Mouse (Mus musculus): ENCODE results near the gene OR5BS1P.
"Not testable (repeated sequence)": the region's sequence is repeated elsewhere in the genome, so short reads cannot be mapped to it uniquely, and the experiment has no call there.

The OR5BS1P gene

DNA sequence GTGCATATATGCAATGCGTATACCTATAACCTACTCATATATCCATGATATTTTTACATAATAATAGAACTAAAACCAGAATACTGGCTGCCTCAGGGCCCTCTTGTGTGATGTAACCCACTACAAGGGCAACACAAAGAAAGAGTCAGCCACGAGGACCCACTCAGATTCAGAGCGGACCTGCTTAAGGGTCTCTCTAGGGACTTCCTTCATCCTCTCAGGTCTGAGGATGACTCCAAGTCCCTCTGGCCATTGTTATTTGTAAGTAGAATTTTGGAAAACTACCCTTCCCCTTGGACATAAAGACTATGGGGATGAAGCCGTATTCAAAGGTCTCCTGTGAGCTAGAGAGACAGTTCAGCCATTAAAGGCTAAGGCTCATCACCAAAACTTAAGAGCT, at the start of gene OR5BS1P:
OR5BS1P (plus strand) TSS at position 301 of the 400 bp plus-strand sequence.
- no peak for DNase-seq (ENCODE audit: low read depth, low spot score)

GRCm38 (mm10) chr15:98420897-98421296, 48.8 kb upstream of the OR5BS1P start:
- DNase-seq (ENCODE audit: low read depth, low spot score), result no peak

DNA sequence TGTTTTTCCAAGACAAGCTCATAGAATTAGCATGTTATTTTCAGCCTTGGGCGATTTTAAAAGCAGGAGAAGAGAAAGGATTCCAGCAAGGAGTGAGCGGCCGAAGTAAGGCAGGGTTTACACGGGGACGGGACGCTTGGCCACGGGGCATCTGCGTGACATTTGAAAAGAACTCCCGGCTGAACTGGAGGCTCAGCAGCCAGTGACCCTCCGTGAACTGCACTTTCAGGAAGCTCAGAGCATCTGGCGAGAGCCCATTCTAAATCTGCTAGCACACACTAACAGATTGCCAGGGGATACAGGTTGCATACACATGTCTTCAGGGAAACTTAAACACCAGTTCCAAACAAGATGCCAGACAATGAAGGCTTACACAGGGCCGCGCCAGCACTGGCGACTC, 45.4 kb upstream of the OR5BS1P start:
- DNase-seq (ENCODE audit: low read depth, low spot score), result no peak

DNA sequence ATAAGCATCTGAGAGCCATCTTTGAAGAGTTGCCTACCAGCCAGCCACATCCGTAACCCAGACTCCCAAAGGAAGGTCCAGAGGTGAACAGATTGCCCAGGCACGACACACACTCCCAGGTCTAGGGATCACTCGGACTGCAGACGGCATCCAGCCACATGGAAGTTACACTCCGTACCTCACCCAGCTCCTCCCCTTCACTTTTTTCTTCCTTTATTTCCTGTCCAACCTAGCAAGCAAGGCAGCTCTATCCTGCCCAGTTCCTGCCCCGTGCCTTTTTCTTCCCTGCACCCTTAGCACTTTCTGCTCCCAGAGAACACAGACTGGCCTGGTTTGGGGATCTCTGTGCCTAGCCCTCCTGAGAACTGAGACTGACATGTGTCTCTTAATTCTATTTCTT, 44.9 kb upstream of the OR5BS1P start:
- no peak for DNase-seq (ENCODE audit: low read depth, low spot score)

GRCm38 (mm10) chr15:98425188-98425587, 44.5 kb upstream of the OR5BS1P start:
- no peak for DNase-seq (ENCODE audit: low read depth, low spot score)

- DNase-seq (ENCODE audit: low read depth, low spot score), result not testable (repeated sequence)
Observed at GRCm38 (mm10) chr15:98430925-98431324, 38.8 kb upstream of the OR5BS1P start, which contains the start of gene Olfr282. Olfr282 (plus strand) TSS chr15:98431225.

- no peak for DNase-seq (ENCODE audit: low read depth, low spot score)
Observed at GRCm38 (mm10) chr15:98444561-98444960, 25.1 kb upstream of the OR5BS1P start.

DNA sequence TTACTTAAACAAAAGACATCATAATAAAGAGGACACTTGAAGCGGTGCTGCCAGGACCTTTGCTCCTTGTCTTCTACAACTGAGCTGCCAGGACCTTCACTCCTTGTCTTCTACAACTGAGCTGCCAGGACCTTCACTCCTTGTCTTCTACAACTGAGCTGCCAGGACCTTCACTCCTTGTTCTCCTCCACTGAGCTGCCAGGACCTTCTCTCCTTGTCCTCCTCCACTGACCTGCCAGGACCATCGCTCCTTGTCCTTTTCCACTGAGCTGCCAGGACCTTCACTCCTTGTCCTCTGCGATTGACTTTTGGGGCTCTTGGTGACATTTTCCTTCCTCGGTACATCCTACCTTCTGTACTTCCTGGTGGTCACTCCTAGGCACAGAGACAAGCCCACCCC, 21.2 kb upstream of the OR5BS1P start:
- DNase-seq (ENCODE audit: low read depth, low spot score), result peak; percentile 42

- no peak for DNase-seq (ENCODE audit: low read depth, low spot score)
Observed at GRCm38 (mm10) chr15:98452288-98452687, 17.4 kb upstream of the OR5BS1P start, which contains the start of gene Olfr281. Olfr281 (plus strand) TSS chr15:98452588.

- DNase-seq (ENCODE audit: low read depth, low spot score), result no peak
Observed at GRCm38 (mm10) chr15:98471539-98471938, 1.8 kb downstream of the OR5BS1P start.

DNA sequence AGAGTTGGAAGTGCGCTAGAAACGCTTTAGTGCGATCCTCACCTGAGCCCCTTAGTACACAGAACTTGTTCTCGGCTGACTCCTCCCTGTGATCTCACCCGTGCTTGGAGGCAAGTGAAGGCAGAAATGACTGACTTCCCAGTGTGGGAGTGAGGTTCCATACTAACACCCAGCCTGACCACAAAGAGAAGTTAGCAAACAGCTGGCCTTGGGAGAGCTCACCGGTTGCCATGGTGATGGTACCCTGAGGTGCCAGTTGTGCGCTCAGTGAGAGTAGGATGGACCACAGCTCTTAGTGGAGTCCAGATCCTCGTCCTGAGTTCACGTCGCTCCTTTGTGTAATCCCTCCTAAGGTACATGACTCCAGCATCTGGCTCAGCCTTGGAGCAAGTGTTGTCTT, 5.3 kb downstream of the OR5BS1P start:
- no peak for DNase-seq (ENCODE audit: low read depth, low spot score)

- peak; percentile 35 for DNase-seq (ENCODE audit: low read depth, low spot score)
Observed at GRCm38 (mm10) chr15:98475382-98475781, 5.7 kb downstream of the OR5BS1P start.

GRCm38 (mm10) chr15:98476281-98476680, 6.6 kb downstream of the OR5BS1P start:
- DNase-seq (ENCODE audit: low read depth, low spot score), result no peak

GRCm38 (mm10) chr15:98479568-98480102, 9.9 kb downstream of the OR5BS1P start:
- no peak for DNase-seq (ENCODE audit: low read depth, low spot score)

GRCm38 (mm10) chr15:98482701-98483100, 13.0 kb downstream of the OR5BS1P start, which contains the start of gene Lalba:
Lalba (minus strand) TSS chr15:98482721.
- no peak for DNase-seq (ENCODE audit: low read depth, low spot score)

GRCm38 (mm10) chr15:98483907-98484886, 14.5 kb downstream of the OR5BS1P start:
- DNase-seq (ENCODE audit: low read depth, low spot score), result peak; percentile 34

GRCm38 (mm10) chr15:98486433-98487021, 16.8 kb downstream of the OR5BS1P start:
- DNase-seq (ENCODE audit: low read depth, low spot score), result no peak

- no peak for DNase-seq (ENCODE audit: low read depth, low spot score)
Observed at GRCm38 (mm10) chr15:98491332-98491731, 21.6 kb downstream of the OR5BS1P start.

- no peak for DNase-seq (ENCODE audit: low read depth, low spot score)
Observed at GRCm38 (mm10) chr15:98492102-98492501, 22.4 kb downstream of the OR5BS1P start, which contains the start of gene Olfr279. Olfr279 (plus strand) TSS chr15:98492402.

- DNase-seq (ENCODE audit: low read depth, low spot score), result no peak
Observed at GRCm38 (mm10) chr15:98497631-98498030, 27.9 kb downstream of the OR5BS1P start.

DNA sequence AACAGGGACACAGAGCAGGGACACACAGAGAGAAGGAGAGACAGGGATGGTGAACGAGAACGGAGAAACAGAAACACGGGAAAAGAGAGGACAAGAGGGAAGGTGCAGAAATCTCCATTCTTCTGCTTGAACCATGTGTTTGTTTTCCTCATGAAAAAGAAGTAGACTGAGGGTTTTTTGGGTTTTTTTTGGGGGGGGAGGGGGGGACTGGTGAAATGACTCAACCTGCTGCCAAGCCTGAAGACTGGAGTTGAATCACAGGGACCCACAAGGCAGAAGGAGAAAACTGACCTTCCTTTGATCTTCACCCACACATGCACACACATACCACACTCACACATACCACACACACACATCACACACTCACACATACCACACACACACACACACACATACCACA, 33.6 kb downstream of the OR5BS1P start:
- no peak for DNase-seq (ENCODE audit: low read depth, low spot score)

DNA sequence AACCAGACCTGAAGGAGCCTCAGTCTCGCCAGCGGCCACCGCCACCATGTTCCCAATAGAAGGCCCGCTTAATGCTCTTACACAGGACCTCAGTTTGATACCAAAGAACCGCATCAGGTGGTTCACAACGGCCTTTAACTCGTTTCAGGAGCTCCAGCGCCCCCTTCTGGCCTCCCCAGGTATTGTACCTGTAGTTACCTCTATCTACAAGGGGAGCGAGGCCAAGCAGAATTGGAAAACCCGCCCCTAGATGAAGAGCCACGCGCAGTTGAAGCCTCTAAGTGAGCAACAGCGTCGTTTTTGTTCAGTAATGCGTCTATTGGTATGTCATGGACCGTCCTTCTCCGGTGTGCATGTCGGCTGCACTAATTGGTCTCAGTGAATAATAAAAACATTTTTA, 34.8 kb downstream of the OR5BS1P start:
- DNase-seq (ENCODE audit: low read depth, low spot score), result peak; percentile 67

All from brain, adult 2 months (tissue).